In the genomic region with DNA sequence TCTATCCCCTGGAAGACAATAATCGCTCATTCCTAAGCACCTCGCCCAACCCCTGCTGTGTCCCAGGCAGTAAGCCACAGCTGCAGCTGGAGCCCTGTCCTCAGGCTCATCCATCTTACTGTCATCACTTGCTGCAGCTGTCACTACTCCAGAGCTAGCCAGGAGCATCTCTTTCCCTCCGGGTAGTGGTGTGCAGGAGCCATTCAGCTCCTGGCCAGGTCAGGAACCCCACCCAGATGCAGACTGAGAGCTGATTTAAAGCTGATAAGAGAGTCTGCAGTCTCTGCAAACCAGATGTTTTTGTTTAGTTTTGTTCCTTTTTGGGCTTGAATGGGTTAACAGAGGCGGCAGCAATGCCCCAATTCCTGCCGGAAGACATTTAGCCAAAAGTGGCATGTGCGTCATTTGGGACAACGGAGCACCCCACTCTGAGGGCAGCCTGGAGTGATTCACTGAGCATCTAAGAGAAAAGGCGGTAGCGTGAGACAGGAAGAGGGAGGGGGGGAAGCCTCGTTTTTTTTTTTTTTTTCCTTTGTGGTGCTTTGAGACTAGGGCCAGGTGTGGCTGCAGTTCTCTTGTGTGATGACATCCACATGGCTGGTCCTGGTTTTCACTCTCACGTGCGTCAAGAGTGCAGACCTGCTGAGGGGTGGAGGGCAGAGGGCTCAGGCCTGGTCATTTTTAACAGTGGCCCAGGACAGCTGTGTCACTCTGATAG, we compare ENCODE assay signal across 8 mouse cellular contexts. TPM values are rescaled to one million over a fixed set of nuclear protein-coding genes. Genes with fewer than 3 reads are reported as not detected.
A peak's percentile ranks its signal among the peaks of the same experiment; 100 is the strongest.
DNase-seq lines count a peak whose midpoint lies in the region; ATAC-seq and TF ChIP-seq lines count a peak whose summit lies in the region.

No protein-coding gene starts in this region.

- DNase-seq in kidney, postnatal 14 days, result peak; percentile 18
- no peak for DNase-seq in kidney, adult 2 months
- peak; percentile 46 for DNase-seq in forelimb bud, embryonic 11.5 days (ENCODE audit: low read depth, low spot score)
- DNase-seq in limb, embryonic 10.5 days (ENCODE audit: low spot score), result peak; percentile 60
- DNase-seq in thymus, adult 18-20 months, result peak; percentile 46 to 75
- no peak for DNase-seq in spleen, adult 12 weeks (ENCODE audit: low spot score)
- no peak for DNase-seq in liver, embryonic 11.5 days (ENCODE audit: low spot score)

- no peak overlapping the region for H3K9ac ChIP-seq in liver, embryonic 11.5 days (ENCODE audit: low read depth, low read length)

- no peak for TF ChIP-seq CTCF in kidney, adult 2 months (conservative IDR thresholded peaks at IDR 0.05; ENCODE audit: insufficient read depth, insufficient read length, low read depth, low read length)

- no peaks in the 10 kb centered on the region for H3K9me3 ChIP-seq in limb, embryonic 10.5 days (replicated peaks)
- H3K9me3 ChIP-seq in liver, embryonic 11.5 days (ENCODE audit: control insufficient read depth, low read length), result no peaks in the 10 kb centered on the region

- no peaks in the 10 kb centered on the region for H3K36me3 ChIP-seq in kidney, adult 2 months (ENCODE audit: control insufficient read depth, insufficient read depth, low read length)
- H3K36me3 ChIP-seq in limb, embryonic 10.5 days, result no peaks in the 10 kb centered on the region
- no peaks in the 10 kb centered on the region for H3K36me3 ChIP-seq in liver, embryonic 11.5 days (ENCODE audit: control insufficient read depth, insufficient read depth, low read length)

- H3K4me2 ChIP-seq in liver, embryonic 11.5 days, result no peak overlapping the region

- peak; percentile 40 for ATAC-seq in activated CD4-positive, CD25-positive, alpha-beta regulatory T cell, adult 4 months
- no peak for ATAC-seq in liver, embryonic 11.5 days (replicated peaks; ENCODE audit: low FRiP score)

- WGBS in kidney, adult 2 months, result 22% methylated on average over 12 of the region's 12 CpGs
- under 1% methylated on average over 12 of the region's 12 CpGs for WGBS in limb, embryonic 10.5 days
- 11% methylated on average over 12 of the region's 12 CpGs for WGBS in liver, embryonic 11.5 days

- no peaks in the 10 kb centered on the region for H3K4me1 ChIP-seq in kidney, adult 2 months (ENCODE audit: control insufficient read depth, insufficient read depth, low read length)
- peaks cover 29% of the 10 kb centered on the region for H3K4me1 ChIP-seq in limb, embryonic 10.5 days
- H3K4me1 ChIP-seq in liver, embryonic 11.5 days (replicated peaks; ENCODE audit: control insufficient read depth, insufficient read depth, low read length), result 0 out of 2 replicates have a peak, but pooled peaks cover 4% of the 10 kb centered on the region

- no peak for TF ChIP-seq POLR2A in kidney, adult 2 months (IDR thresholded peaks at IDR 0.05; ENCODE audit: low read depth, low read length)

- H3K27me3 ChIP-seq in kidney, adult 2 months (replicated peaks; ENCODE audit: control insufficient read depth, insufficient read depth, low read length), result no peaks in the 10 kb centered on the region
- peaks cover 22% of the 10 kb centered on the region; the same call in 1 of the 2 replicates for H3K27me3 ChIP-seq in limb, embryonic 10.5 days (ENCODE audit: low read depth, poor library complexity, severe bottlenecking)
- peaks cover 13% of the 10 kb centered on the region for H3K27me3 ChIP-seq in liver, embryonic 11.5 days (replicated peaks; ENCODE audit: control insufficient read depth, insufficient read depth, low read length)

- no peak overlapping the region for H3K4me3 ChIP-seq in kidney, adult 2 months (ENCODE audit: insufficient read depth, low read depth, low read length)
- peak overlapping the region; percentile 27; the same call in 1 of the 2 replicates for H3K4me3 ChIP-seq in limb, embryonic 10.5 days
- H3K4me3 ChIP-seq in liver, embryonic 11.5 days (ENCODE audit: low read depth, low read length), result no peak overlapping the region

- no peak overlapping the region for H3K27ac ChIP-seq in kidney, adult 2 months (ENCODE audit: insufficient read depth, low read depth, low read length)
- peak overlapping the region; percentile 10 for H3K27ac ChIP-seq in limb, embryonic 10.5 days
- H3K27ac ChIP-seq in liver, embryonic 11.5 days (ENCODE audit: low read depth, low read length), result no peak overlapping the region

RNA-seq across cellular contexts. Expression of gene Syt13, which starts 33.2 kb away (rescaled TPM):
- 1.6 and 2.0 TPM in 2 replicates for polyA plus RNA-seq in kidney, adult 2 months (2012; rRNA removed)
- polyA plus RNA-seq in activated CD4-positive, CD25-positive, alpha-beta regulatory T cell, adult 4 months (2017; shearing (Covaris generic)), result not detected
- 2.5 and 5.2 TPM in 2 replicates for polyA plus RNA-seq in limb, embryonic 10.5 days (2016; fragmentation: Nextera tagmentation; extraction: Ambion mirVana)
- polyA plus RNA-seq in liver, embryonic 11.5 days (2014; fragmentation: Nextera tagmentation; extraction: Ambion mirVana), result 0.71 and 0.78 TPM in 2 replicates

Comparison
In these comparisons a context has a peak if more than half of its experiments do, and no peak if none do; other contexts are left out.
1. DNase-seq: peak in kidney, postnatal 14 days (single experiment), forelimb bud, embryonic 11.5 days (single experiment), limb, embryonic 10.5 days (single experiment) and thymus, adult 18-20 months (2 of 2); none in kidney, adult 2 months (single experiment), spleen, adult 12 weeks (single experiment) and liver, embryonic 11.5 days (single experiment).